Comparison of ENCODE assay signal across 9 mouse cellular contexts in genomic region chr7:132766235-132766871, GRCm38 (mm10). TPM values are rescaled to one million over a fixed set of nuclear protein-coding genes. Genes with fewer than 3 reads are reported as not detected.
A peak's percentile ranks its signal among the peaks of the same experiment; 100 is the strongest.
DNase-seq lines count a peak whose midpoint lies in the region; ATAC-seq and TF ChIP-seq lines count a peak whose summit lies in the region.
"Had no signal": no experiment of that assay in that cellular context is flagged by ENCODE, and none has a peak within 500 bp of the region (broad histone marks: within the 10 kb centered on the region; RNA-seq: fewer than 3 reads in every experiment).

No protein-coding gene starts in this region.

- no peak for ATAC-seq in hindbrain, embryonic 13.5 days (ENCODE audit: low FRiP score)
- ATAC-seq in hindbrain, embryonic 11.5 days (ENCODE audit: low FRiP score): no peak
- no peak for ATAC-seq in hindbrain, embryonic 14.5 days (ENCODE audit: low FRiP score)
- no peak for ATAC-seq in kidney, embryonic 15.5 days (replicated peaks; ENCODE audit: low FRiP score)

- no peaks in the 10 kb centered on the region for H3K9me3 ChIP-seq in hindbrain, embryonic 13.5 days
- H3K9me3 ChIP-seq in hindbrain, embryonic 11.5 days (ENCODE audit: control insufficient read depth, low read length): no peaks in the 10 kb centered on the region
- H3K9me3 ChIP-seq in hindbrain, embryonic 14.5 days (ENCODE audit: control insufficient read depth, low read length): no peaks in the 10 kb centered on the region
- no peaks in the 10 kb centered on the region for H3K9me3 ChIP-seq in kidney, embryonic 15.5 days (replicated peaks)

- DNase-seq in hindbrain, embryonic 11.5 days (ENCODE audit: low spot score): no peak
- DNase-seq in hindbrain, embryonic 14.5 days (ENCODE audit: low spot score): no peak
- DNase-seq in lung, postnatal 36 days: peak; percentile 87
- no peak for DNase-seq in frontal cortex, adult 2 months (ENCODE audit: extremely low spot score in 1 of 2, low spot score in 1 of 2)
- DNase-seq in MN1 (ENCODE audit: low spot score): no peak
- DNase-seq: lung, embryonic 14.5 days had no signal

- no peak overlapping the region for H3K4me2 ChIP-seq in hindbrain, embryonic 13.5 days
- H3K4me2 ChIP-seq in hindbrain, embryonic 11.5 days (replicated peaks; ENCODE audit: low read depth, low read length): no peak overlapping the region
- no peak overlapping the region for H3K4me2 ChIP-seq in hindbrain, embryonic 14.5 days (replicated peaks)
- no peak overlapping the region for H3K4me2 ChIP-seq in kidney, embryonic 15.5 days
- H3K4me2 ChIP-seq: lung, embryonic 14.5 days had no signal

- peak overlapping the region; percentile 75 for H3K27ac ChIP-seq in hindbrain, embryonic 13.5 days
- H3K27ac ChIP-seq in hindbrain, embryonic 11.5 days (ENCODE audit: low read depth, low read length): no peak overlapping the region; the same call in 1 of the 2 replicates
- H3K27ac ChIP-seq in cortical plate, adult 2 months (ENCODE audit: insufficient read depth, low read length): peak overlapping the region; percentile 22; the same call in 1 of the 2 replicates
- H3K27ac ChIP-seq in hindbrain, embryonic 14.5 days: peak overlapping the region; percentile 65
- H3K27ac ChIP-seq in kidney, embryonic 15.5 days: no peak overlapping the region

- no peaks in the 10 kb centered on the region for H3K27me3 ChIP-seq in hindbrain, embryonic 13.5 days
- H3K27me3 ChIP-seq in hindbrain, embryonic 11.5 days (ENCODE audit: control insufficient read depth, insufficient read depth, low read length): no peaks in the 10 kb centered on the region
- H3K27me3 ChIP-seq in hindbrain, embryonic 14.5 days (ENCODE audit: control insufficient read depth, insufficient read depth, low read length): no peaks in the 10 kb centered on the region
- no peaks in the 10 kb centered on the region for H3K27me3 ChIP-seq in kidney, embryonic 15.5 days

- H3K9ac ChIP-seq in hindbrain, embryonic 13.5 days: no peak overlapping the region
- no peak overlapping the region for H3K9ac ChIP-seq in hindbrain, embryonic 11.5 days (ENCODE audit: low read depth, low read length)
- H3K9ac ChIP-seq in hindbrain, embryonic 14.5 days: no peak overlapping the region
- H3K9ac ChIP-seq in kidney, embryonic 15.5 days: no peak overlapping the region
- H3K9ac ChIP-seq: lung, embryonic 14.5 days had no signal

- peaks cover 15% of the 10 kb centered on the region for H3K36me3 ChIP-seq in hindbrain, embryonic 13.5 days
- no peaks in the 10 kb centered on the region for H3K36me3 ChIP-seq in hindbrain, embryonic 11.5 days (ENCODE audit: control insufficient read depth, insufficient read depth, low read length)
- H3K36me3 ChIP-seq in hindbrain, embryonic 14.5 days (replicated peaks; ENCODE audit: control insufficient read depth, insufficient read depth): no peaks in the 10 kb centered on the region
- H3K36me3 ChIP-seq in kidney, embryonic 15.5 days: peaks cover 34% of the 10 kb centered on the region

- H3K4me1 ChIP-seq in hindbrain, embryonic 13.5 days (replicated peaks): peaks cover 35% of the 10 kb centered on the region
- H3K4me1 ChIP-seq in hindbrain, embryonic 11.5 days (replicated peaks; ENCODE audit: control insufficient read depth, insufficient read depth, low read length): no peaks in the 10 kb centered on the region
- peaks cover 20% of the 10 kb centered on the region for H3K4me1 ChIP-seq in cortical plate, adult 2 months (ENCODE audit: control insufficient read depth, insufficient read depth, low read length)
- peaks cover 27% of the 10 kb centered on the region for H3K4me1 ChIP-seq in hindbrain, embryonic 14.5 days (replicated peaks; ENCODE audit: control insufficient read depth, insufficient read depth, low read length)
- H3K4me1 ChIP-seq in kidney, embryonic 15.5 days: peaks cover 29% of the 10 kb centered on the region

- no peak for TF ChIP-seq POLR2A in cortical plate, adult 2 months (IDR thresholded peaks at IDR 0.05; ENCODE audit: extremely low read depth, insufficient read depth, low read length)

- WGBS in hindbrain, embryonic 13.5 days: 88% methylated on average over 11 of the region's 11 CpGs
- 90% methylated on average over 11 of the region's 11 CpGs for WGBS in hindbrain, embryonic 11.5 days
- 80% methylated on average over 11 of the region's 11 CpGs for WGBS in hindbrain, embryonic 14.5 days
- 88% methylated on average over 11 of the region's 11 CpGs for WGBS in kidney, embryonic 15.5 days

- TF ChIP-seq CTCF in cortical plate, adult 2 months (IDR thresholded peaks at IDR 0.05; ENCODE audit: extremely low read depth, insufficient read depth, low read length): no peak

- H3K4me3 ChIP-seq in hindbrain, embryonic 13.5 days: no peak overlapping the region
- no peak overlapping the region for H3K4me3 ChIP-seq in hindbrain, embryonic 11.5 days (ENCODE audit: low read depth, low read length)
- H3K4me3 ChIP-seq in cortical plate, adult 2 months (ENCODE audit: insufficient read depth, low read length): no peak overlapping the region
- no peak overlapping the region for H3K4me3 ChIP-seq in hindbrain, embryonic 14.5 days (replicated peaks; ENCODE audit: low read length)
- H3K4me3 ChIP-seq in kidney, embryonic 15.5 days (replicated peaks): no peak overlapping the region

RNA-seq across cellular contexts. Expression of gene Fam53b, which starts 47.3 kb away (rescaled TPM):
- polyA plus RNA-seq in hindbrain, embryonic 13.5 days (2015; fragmentation: Nextera tagmentation; extraction: Ambion mirVana): 16.9 and 19.3 TPM in 2 replicates
- polyA plus RNA-seq in hindbrain, embryonic 11.5 days (2014; fragmentation: Nextera tagmentation; extraction: Ambion mirVana): 16.9 and 17.0 TPM in 2 replicates
- polyA plus RNA-seq in cortical plate, adult 2 months (2012; rRNA removed): 21.4 and 21.9 TPM in 2 replicates
- polyA plus RNA-seq in hindbrain, embryonic 14.5 days (2014; fragmentation: Nextera tagmentation; extraction: Ambion mirVana): 13.3 and 16.6 TPM in 2 replicates
- polyA plus RNA-seq in frontal cortex, adult 2 months (2012; rRNA removed): 14.7 and 18.2 TPM in 2 replicates
- 22.0 and 22.5 TPM in 2 replicates for polyA plus RNA-seq in kidney, embryonic 15.5 days (2015; fragmentation: Nextera tagmentation; extraction: Ambion mirVana)

Comparison
In these comparisons a context has a peak if more than half of its experiments do, and no peak if none do; other contexts are left out.
1. H3K27ac ChIP-seq: peak in hindbrain, embryonic 13.5 days (single experiment), cortical plate, adult 2 months (single experiment) and hindbrain, embryonic 14.5 days (single experiment); none in hindbrain, embryonic 11.5 days (single experiment) and kidney, embryonic 15.5 days (single experiment).